Mouse (Mus musculus) forebrain, embryonic 11.5 days (tissue): Measurements from ENCODE around the gene Tmem82. TPM values are rescaled to one million over a fixed set of nuclear protein-coding genes. Genes with fewer than 3 reads are reported as not detected.
"Not testable (repeated sequence)": the region's sequence is repeated elsewhere in the genome, so short reads cannot be mapped to it uniquely, and the experiment has no call there.

Source experiments
- ATAC-seq: fragments of 200-750 bp; cut with Nextera tagmentation; replicated peaks from 2 replicates; pipeline ENCODE4 v1.8.0; 2017; ENCODE audit warnings: moderate TSS enrichment; ENCODE audit not compliant: low FRiP score
- DNase-seq: peaks from one replicate; pipeline ENCODE4 v3.0.0-alpha.2; 2017; ENCODE audit warnings: low spot score
- H3K27ac ChIP-seq: fragments of 300-500 bp; sonication (generic); 2 replicates; pipeline ENCODE4 v1.5.1; 2014; ENCODE audit warnings: low read depth, low read length
- H3K27me3 ChIP-seq: fragments of 300-500 bp; sonication (generic); 2 replicates; pipeline ENCODE4 v1.6.1; 2014; ENCODE audit warnings: mild to moderate bottlenecking, low read length, mixed read lengths; ENCODE audit not compliant: control insufficient read depth, insufficient read depth
- H3K36me3 ChIP-seq: fragments of 300-500 bp; sonication (generic); 2 replicates; pipeline ENCODE4 v1.6.1; 2014; ENCODE audit warnings: mild to moderate bottlenecking, low read length, moderate library complexity, mixed read lengths; ENCODE audit not compliant: control insufficient read depth, insufficient read depth
- H3K4me1 ChIP-seq: fragments of 300-500 bp; sonication (generic); replicated peaks from 2 replicates; pipeline ENCODE4 v1.6.1; 2014; ENCODE audit warnings: low read length, mixed read lengths; ENCODE audit not compliant: control insufficient read depth, insufficient read depth
- H3K4me2 ChIP-seq: fragments of 300-500 bp; sonication (generic); 2 replicates; pipeline ENCODE4 v1.6.1; 2014; ENCODE audit warnings: low read depth, mild to moderate bottlenecking, low read length, moderate library complexity, mixed read lengths; ENCODE audit not compliant: severe bottlenecking
- H3K4me3 ChIP-seq: fragments of 300-500 bp; sonication (generic); 2 replicates; pipeline ENCODE4 v1.5.1; 2014; ENCODE audit warnings: low read depth, low read length
- H3K9ac ChIP-seq: fragments of 300-500 bp; sonication (generic); 2 replicates; pipeline ENCODE4 v1.6.1; 2014; ENCODE audit warnings: low read length
- H3K9me3 ChIP-seq: fragments of 300-500 bp; sonication (generic); 2 replicates; pipeline ENCODE4 v1.6.1; 2016; ENCODE audit warnings: low read length, mixed read lengths; ENCODE audit not compliant: control insufficient read depth
- WGBS: fragments of 180-500 bp; shearing (Covaris S2); extraction: QIAGEN DNeasy Blood & Tissue Kit; methylation state at CpG from one replicate; pipeline ENCODE4 v1.1.7; 2014; 5-methylcytosine and 5-hydroxymethylcytosine counted together
- polyA plus RNA-seq: library from polyadenylated mRNA; unstranded; fragments of >200 nt; fragmentation: Nextera tagmentation; extraction: Ambion mirVana; gene quantifications from 2 replicates; pipeline ENCODE4 v1.2.1, GENCODE M21; 2014

Gene Tmem82
- polyA plus RNA-seq, 1 experiment from 2014 or later: 0.28 TPM

DNA sequence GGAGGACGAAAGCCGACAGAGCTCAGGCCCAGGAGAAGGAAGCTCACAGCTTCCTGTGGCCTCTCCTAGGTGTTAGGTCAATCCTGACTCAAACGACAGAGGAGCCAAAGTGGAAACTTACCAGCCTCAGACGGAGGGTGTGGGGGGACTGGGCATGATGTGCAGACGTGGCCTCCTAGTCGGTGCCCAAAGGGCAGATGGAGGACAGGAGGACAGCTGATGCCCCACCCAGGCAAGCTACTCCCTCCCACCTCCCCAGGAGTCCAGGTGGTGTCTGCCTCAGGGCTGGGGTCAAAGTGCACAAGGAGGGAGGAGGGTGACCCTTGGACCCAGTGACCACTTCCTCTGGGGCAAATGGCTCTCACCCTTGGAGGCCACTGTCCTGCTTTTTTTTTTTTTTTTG lies 47.1 kb downstream of the Tmem82 start:
- Histone ChIP-seq H3K9ac (no peak overlapping the region), H3K27me3 (no peaks in the 10 kb centered on the region), H3K4me3 (no peak overlapping the region), H3K9me3 (no peaks in the 10 kb centered on the region), H3K36me3 (no peaks in the 10 kb centered on the region), H3K4me2 (no peak overlapping the region), H3K27ac (no peak overlapping the region), H3K4me1 (no peaks in the 10 kb centered on the region)
- DNase-seq (no peak), ATAC-seq (no peak)
- WGBS: 70% methylated on average over 6 of the region's 6 CpGs

DNA sequence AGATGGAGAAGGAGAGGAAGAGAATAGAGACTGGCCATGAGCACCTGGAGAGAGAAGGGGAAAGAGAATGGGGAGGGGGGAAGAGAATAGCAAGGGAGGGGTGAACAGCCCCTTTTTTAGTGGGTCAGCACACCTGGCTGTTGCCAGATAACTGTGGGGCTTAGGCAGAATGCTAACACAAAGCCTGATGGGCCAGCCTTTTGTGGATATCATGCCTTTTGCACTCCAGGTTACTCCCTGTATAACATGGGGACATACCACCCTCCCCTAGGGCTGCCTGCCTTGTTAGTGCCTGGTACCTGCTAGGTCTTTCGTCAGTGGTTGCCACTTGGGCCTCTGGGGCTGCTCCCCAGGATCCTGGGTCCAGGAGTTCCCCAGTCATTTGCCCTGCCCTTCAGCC lies 47.6 kb downstream of the Tmem82 start:
- Histone ChIP-seq H3K9me3 (no peaks in the 10 kb centered on the region), H3K4me3 (no peak overlapping the region), H3K4me2 (no peak overlapping the region), H3K9ac (no peak overlapping the region), H3K27me3 (no peaks in the 10 kb centered on the region), H3K36me3 (no peaks in the 10 kb centered on the region), H3K4me1 (no peaks in the 10 kb centered on the region), H3K27ac (no peak overlapping the region)
- DNase-seq (no peak), ATAC-seq (no peak)
- WGBS: 78% methylated on average over 1 of the region's 1 CpGs

DNA sequence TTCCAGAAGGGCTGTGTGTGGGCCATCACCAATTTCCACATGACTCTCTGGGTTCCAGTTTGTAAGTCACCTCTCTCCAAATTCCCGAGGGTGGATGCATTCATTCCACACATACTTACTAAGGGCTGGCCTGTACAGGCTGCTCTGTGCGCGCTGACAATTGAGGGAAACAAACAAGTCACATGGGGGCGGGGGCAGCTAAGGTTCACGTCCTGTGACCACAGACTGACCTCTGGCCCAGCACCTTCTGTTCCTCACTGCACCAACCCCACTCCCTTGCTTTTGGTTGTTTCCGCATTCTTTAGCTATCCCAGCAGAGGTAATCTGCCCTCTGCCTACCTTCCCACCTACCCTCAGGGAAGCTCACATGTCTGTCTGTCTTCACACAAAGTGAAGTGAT lies 48.4 kb downstream of the Tmem82 start:
- Histone ChIP-seq H3K9ac (no peak overlapping the region), H3K36me3 (no peaks in the 10 kb centered on the region), H3K9me3 (no peaks in the 10 kb centered on the region), H3K27ac (no peak overlapping the region), H3K4me2 (no peak overlapping the region), H3K4me3 (no peak overlapping the region), H3K27me3 (no peaks in the 10 kb centered on the region), H3K4me1 (no peaks in the 10 kb centered on the region)
- ATAC-seq (no peak), DNase-seq (no peak)
- WGBS: 79% methylated on average over 6 of the region's 6 CpGs

DNA sequence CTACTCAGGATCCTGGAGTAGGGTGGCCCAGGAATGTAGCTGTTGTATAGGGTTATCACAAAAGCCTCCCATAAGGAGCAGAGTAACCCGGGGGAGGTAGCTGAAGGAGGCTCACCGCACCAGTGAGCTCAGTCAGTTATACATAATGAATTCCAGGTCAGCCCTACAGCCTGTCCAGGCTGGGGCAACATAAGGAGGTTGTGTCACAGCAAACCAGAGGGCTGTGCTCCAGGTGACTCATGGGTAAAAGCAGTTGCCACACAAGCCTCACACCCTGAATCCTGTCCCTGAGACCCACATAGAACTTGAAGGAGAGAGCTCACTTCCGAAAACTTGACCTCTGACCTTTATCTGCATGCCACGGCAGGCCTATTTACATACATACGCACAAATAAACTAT lies 49.5 kb downstream of the Tmem82 start:
- H3K27ac ChIP-seq: no peak overlapping the region
- H3K27me3 ChIP-seq: no peaks in the 10 kb centered on the region
- no peak overlapping the region for H3K4me2 ChIP-seq
- no peaks in the 10 kb centered on the region for H3K9me3 ChIP-seq
- H3K9ac ChIP-seq: no peak overlapping the region
- WGBS: 86% methylated on average over 5 of the region's 5 CpGs
- no peaks in the 10 kb centered on the region for H3K4me1 ChIP-seq
- no peak for DNase-seq
- ATAC-seq: no peak
- no peaks in the 10 kb centered on the region for H3K36me3 ChIP-seq
- no peak overlapping the region for H3K4me3 ChIP-seq

DNA sequence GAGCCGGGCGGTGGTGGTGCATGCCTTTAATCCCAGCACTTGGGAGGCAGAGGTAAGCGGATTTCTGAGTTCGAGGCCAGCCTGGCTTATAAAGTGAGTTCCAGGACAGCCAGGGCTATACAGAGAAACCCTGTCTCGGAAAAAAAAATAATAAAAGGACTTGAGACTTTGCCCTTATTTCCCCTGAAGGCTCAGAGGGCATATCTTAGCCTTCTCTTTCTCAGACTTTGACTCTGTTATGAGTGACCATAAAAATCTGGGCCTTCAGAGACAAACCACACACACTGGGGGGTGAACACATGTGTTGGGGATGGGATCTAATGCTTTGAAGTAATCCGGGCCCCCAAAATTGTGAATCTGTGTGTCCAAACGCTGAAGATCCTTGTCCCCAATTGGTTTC lies 51.3 kb downstream of the Tmem82 start:
- not testable (repeated sequence) for H3K36me3 ChIP-seq, DNase-seq, ATAC-seq, H3K4me1 ChIP-seq, H3K9me3 ChIP-seq, H3K27me3 ChIP-seq, H3K4me3 ChIP-seq, H3K27ac ChIP-seq, H3K4me2 ChIP-seq, H3K9ac ChIP-seq
- 95% methylated on average over 7 of the region's 7 CpGs for WGBS

DNA sequence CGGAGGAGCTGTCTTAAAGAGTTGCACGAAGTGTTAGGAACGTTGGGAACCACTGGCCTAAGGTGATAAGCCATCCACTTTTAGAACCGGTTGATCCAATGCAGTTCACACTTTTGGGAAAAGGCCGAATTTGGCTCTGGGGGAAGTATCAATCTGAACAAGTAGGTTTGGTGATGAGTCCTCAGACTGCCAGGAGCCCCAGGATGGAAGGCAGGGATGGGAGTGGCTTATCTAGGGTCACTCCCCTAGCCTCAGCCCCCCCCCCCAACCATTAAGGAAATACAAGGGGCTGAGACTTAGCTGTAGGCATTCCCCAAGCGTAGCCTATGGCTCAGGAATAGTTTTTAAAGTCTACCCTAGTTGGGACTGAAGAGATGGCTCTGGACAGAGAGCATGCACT lies 52.2 kb downstream of the Tmem82 start:
- Histone ChIP-seq H3K9me3 (no peaks in the 10 kb centered on the region), H3K27me3 (no peaks in the 10 kb centered on the region), H3K4me1 (no peaks in the 10 kb centered on the region), H3K36me3 (no peaks in the 10 kb centered on the region), H3K27ac (no peak overlapping the region), H3K4me2 (no peak overlapping the region), H3K4me3 (no peak overlapping the region), H3K9ac (no peak overlapping the region)
- 87% methylated on average over 6 of the region's 6 CpGs for WGBS
- DNase-seq: no peak
- no peak for ATAC-seq

DNA sequence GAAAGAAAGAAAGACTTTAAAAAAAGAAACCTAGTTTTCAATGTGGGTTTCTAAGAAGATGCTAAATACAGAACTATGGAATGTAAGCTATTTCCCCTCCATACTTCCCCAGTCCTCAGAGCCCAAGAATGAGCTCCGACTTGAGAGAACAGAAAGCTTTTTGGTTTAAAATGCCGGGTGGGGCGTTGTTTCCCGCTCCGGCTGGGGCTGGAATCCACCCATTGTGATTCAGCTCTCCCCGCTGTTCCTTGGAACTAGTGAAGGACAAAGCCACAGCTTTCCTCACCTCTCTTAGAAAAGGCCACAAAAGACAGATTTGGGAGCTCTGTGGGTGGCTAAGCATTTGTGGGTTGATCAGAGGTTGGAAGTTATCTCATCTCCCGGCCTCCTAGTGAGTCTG lies 53.1 kb downstream of the Tmem82 start:
- Histone ChIP-seq H3K27me3 (no peaks in the 10 kb centered on the region), H3K9ac (no peak overlapping the region), H3K4me1 (no peaks in the 10 kb centered on the region), H3K4me3 (no peak overlapping the region), H3K27ac (no peak overlapping the region), H3K9me3 (no peaks in the 10 kb centered on the region), H3K36me3 (no peaks in the 10 kb centered on the region), H3K4me2 (no peak overlapping the region)
- no peak for ATAC-seq
- 21% methylated on average over 7 of the region's 7 CpGs for WGBS
- DNase-seq: peak; percentile 53

DNA sequence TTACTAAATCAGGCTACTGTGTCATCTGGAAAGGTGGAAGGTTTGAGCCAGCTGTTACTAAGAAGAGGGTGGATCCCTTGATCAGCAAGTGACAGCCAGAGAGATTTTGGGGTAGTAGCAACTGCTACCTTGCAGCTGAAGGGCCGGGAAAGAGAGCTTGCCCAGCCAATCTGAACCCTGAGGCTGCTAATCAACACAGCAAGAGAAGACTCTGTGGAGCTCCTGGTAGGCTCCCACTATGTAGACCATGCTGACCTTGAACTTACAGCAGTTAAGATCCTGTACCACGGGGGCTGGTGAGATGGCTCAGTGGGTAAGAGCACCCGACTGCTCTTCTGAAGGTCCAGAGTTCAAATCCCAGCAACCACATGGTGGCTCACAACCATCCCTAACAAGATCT lies 53.8 kb downstream of the Tmem82 start:
- no peak overlapping the region for H3K27ac ChIP-seq
- no peaks in the 10 kb centered on the region for H3K4me1 ChIP-seq
- H3K27me3 ChIP-seq: no peaks in the 10 kb centered on the region
- 80% methylated on average over 3 of the region's 3 CpGs for WGBS
- ATAC-seq (no peak), DNase-seq (no peak)
- no peaks in the 10 kb centered on the region for H3K9me3 ChIP-seq
- no peak overlapping the region for H3K9ac ChIP-seq
- H3K36me3 ChIP-seq: no peaks in the 10 kb centered on the region
- H3K4me3 ChIP-seq: no peak overlapping the region
- H3K4me2 ChIP-seq: no peak overlapping the region

DNA sequence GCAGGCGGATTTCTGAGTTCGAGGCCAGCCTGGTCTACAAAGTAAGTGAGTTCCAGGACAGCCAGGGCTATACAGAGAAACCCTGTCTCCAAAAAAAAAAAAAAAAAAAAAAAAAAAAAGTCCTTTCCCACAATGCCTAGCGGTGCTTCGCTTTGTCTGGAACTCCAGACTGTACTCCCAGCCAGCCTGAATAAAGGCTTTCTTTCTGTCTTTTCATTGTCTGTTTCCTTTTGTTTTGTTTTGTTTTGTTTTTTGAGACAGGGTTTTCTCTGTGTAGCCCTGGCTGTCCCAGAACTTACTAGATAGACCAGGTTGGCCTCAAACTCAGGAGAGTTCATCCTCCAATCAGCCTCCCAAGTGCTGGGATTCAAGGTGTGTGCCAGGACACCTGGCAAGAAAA lies 54.2 kb downstream of the Tmem82 start:
- Histone ChIP-seq H3K9ac (no peak overlapping the region), H3K27ac (no peak overlapping the region), H3K4me2 (no peak overlapping the region), H3K9me3 (no peaks in the 10 kb centered on the region), H3K27me3 (no peaks in the 10 kb centered on the region), H3K4me3 (no peak overlapping the region), H3K4me1 (peaks cover 3% of the 10 kb centered on the region; the same call in 1 of the 2 replicates), H3K36me3 (no peaks in the 10 kb centered on the region)
- WGBS: 88% methylated on average over 4 of the region's 4 CpGs
- ATAC-seq (no peak), DNase-seq (no peak)
